Mouse (Mus musculus) adrenal gland, adult 10 weeks (tissue): ENCODE data around the gene Csn3. TPM values are rescaled to one million over a fixed set of nuclear protein-coding genes. Genes with fewer than 3 reads are reported as not detected.

Experiments used
- polyA plus RNA-seq: library from polyadenylated mRNA; stranded (reverse); fragments of 350-450 nt; fragmentation: Illumina TruSeq; extraction: RNeasy Lipid Tissue Mini Kit (QIAGEN cat#74804); gene quantifications from one replicate; pipeline ENCODE4 v1.2.3, GENCODE M21; 2014; ENCODE audit warnings: low read depth, low replicate concordance

Csn3 gene
- not detected for polyA plus RNA-seq

GRCm38 (mm10) chr5:87925372-87925771 is at the start of gene Csn3:
Gene Csn3 (plus strand): TSS chr5:87925579.

DNA sequence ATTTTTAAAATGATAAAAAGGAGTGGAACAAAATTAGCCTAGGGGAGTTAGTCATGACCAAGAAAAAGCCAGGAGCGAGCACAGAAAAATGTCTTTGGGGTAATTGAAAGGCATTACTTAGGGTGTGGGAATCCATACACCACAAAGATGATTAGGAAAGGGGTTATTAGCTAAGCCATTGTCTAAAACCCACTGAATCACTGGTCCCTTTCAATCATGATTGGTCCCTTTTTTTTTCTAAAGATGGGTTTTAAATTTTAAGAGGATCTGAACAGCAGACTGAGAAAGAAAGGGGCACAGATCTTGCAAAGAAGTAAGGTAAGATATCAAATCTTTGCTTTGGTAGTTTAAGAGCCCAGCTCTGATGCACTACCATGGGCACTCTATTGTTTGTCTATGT is 40.6 kb upstream of the Csn3 start, which contains the start of gene Odam:
TSS of gene Odam (plus strand) at position 301 of the 400 bp plus-strand sequence.

DNA sequence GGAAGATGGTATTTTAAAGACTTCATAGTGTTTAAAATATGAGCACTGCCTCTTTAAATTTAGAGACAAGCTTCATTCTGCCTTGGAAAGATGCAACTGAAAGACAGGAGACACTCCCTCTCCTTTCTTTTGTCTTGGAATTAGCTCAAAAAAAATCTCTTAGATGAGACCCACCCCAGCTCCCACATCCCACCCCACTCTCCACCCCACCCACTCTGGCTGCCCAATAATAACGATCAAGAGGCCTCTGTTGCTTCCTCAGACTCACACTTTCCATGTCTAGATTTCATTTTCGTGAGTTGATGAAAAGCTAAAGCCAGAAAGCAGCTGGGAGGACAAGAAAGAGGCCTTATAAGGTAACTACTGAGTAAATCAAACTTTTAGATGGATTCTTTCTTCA is 43.8 kb downstream of the Csn3 start, which contains the start of the genes 2310003L06Rik and Gm28434:
TSS of gene 2310003L06Rik (plus strand) at position 259 of the 400 bp plus-strand sequence.
TSS of gene Gm28434 (plus strand) at position 317 of the 400 bp plus-strand sequence.

GRCm38 (mm10) chr5:87979139-87979538 is 53.8 kb downstream of the Csn3 start, which contains the start of gene Cabs1:
Gene Cabs1 (plus strand): TSS chr5:87979439.

Other genes with a start within 250 kb of the Csn3 start
- gene Csn2, start 225.9 kb upstream of the Csn3 start, polyA plus RNA-seq: not detected
- gene Csn1s2a, start 151.0 kb upstream of the Csn3 start, polyA plus RNA-seq: not detected
- not detected for gene Csn1s2b, start 117.5 kb upstream of the Csn3 start, polyA plus RNA-seq
- not detected for gene Prr27, start 99.9 kb upstream of the Csn3 start, polyA plus RNA-seq
- not detected for gene Odam, start 40.5 kb upstream of the Csn3 start, polyA plus RNA-seq
- not detected for gene 2310003L06Rik, start 43.9 kb downstream of the Csn3 start, polyA plus RNA-seq
- gene Gm28434, start 43.9 kb downstream of the Csn3 start, polyA plus RNA-seq: not detected
- not detected for gene Cabs1, start 53.9 kb downstream of the Csn3 start, polyA plus RNA-seq
- gene Smr3a, start 77.0 kb downstream of the Csn3 start, polyA plus RNA-seq: not detected
- not detected for gene Smr2, start 161.0 kb downstream of the Csn3 start, polyA plus RNA-seq
- gene Gm11116, start 186.0 kb downstream of the Csn3 start, polyA plus RNA-seq: not detected
- not detected for gene Gm11115, start 228.5 kb downstream of the Csn3 start, polyA plus RNA-seq